Mouse (Mus musculus) embryonic facial prominence, embryonic 15.5 days (tissue): ENCODE data around the gene Rps6kc1. TPM values are rescaled to one million over a fixed set of nuclear protein-coding genes. Genes with fewer than 3 reads are reported as not detected.

Source experiments
- ATAC-seq: fragments of 200-750 bp; cut with Nextera tagmentation; 2 replicates; pipeline ENCODE4 v1.8.0; 2017; ENCODE audit warnings: low read depth, moderate TSS enrichment; ENCODE audit not compliant: insufficient number of reproducible peaks, low FRiP score, low TSS enrichment
- H3K27ac ChIP-seq: fragments of 300-500 bp; sonication (generic); replicated peaks from 2 replicates; pipeline ENCODE4 v1.5.1; 2015; ENCODE audit warnings: mild to moderate bottlenecking, inconsistent platforms
- H3K27me3 ChIP-seq: fragments of 300-500 bp; sonication (generic); 2 replicates; pipeline ENCODE4 v1.6.1; 2015; ENCODE audit warnings: inconsistent platforms
- H3K36me3 ChIP-seq: fragments of 300-500 bp; sonication (generic); 2 replicates; pipeline ENCODE4 v1.6.1; 2015; ENCODE audit warnings: mild to moderate bottlenecking, inconsistent platforms
- H3K4me1 ChIP-seq: fragments of 300-500 bp; sonication (generic); 2 replicates; pipeline ENCODE4 v1.6.1; 2015; ENCODE audit warnings: inconsistent platforms
- H3K4me2 ChIP-seq: fragments of 300-500 bp; sonication (generic); replicated peaks from 2 replicates; pipeline ENCODE4 v1.6.1; 2015; ENCODE audit warnings: mild to moderate bottlenecking, inconsistent platforms
- H3K4me3 ChIP-seq: fragments of 300-500 bp; sonication (generic); replicated peaks from 2 replicates; pipeline ENCODE4 v1.5.1; 2015; ENCODE audit warnings: mild to moderate bottlenecking, inconsistent platforms
- H3K9ac ChIP-seq: fragments of 300-500 bp; sonication (generic); 2 replicates; pipeline ENCODE4 v1.6.1; 2015; ENCODE audit warnings: inconsistent platforms
- H3K9me3 ChIP-seq: fragments of 300-500 bp; sonication (generic); replicated peaks from 2 replicates; pipeline ENCODE4 v1.6.1; 2016; ENCODE audit warnings: inconsistent platforms
- WGBS: fragments of 180-500 bp; shearing (Covaris S2); methylation state at CpG from one replicate; pipeline ENCODE4 v1.1.7; 2015; 5-methylcytosine and 5-hydroxymethylcytosine counted together
- polyA plus RNA-seq: library from polyadenylated mRNA; unstranded; fragments of >200 nt; fragmentation: Nextera tagmentation; extraction: Ambion mirVana; gene quantifications from 2 replicates; pipeline ENCODE4 v1.2.1, GENCODE M21; 2015

The Rps6kc1 gene
- polyA plus RNA-seq, 1 experiment from 2014 or later: 15.2 TPM

GRCm38 (mm10) chr1:190664767-190665489 lies 246.6 kb downstream of the Rps6kc1 start:
- Histone ChIP-seq H3K4me3 (no peak overlapping the region), H3K36me3 (no peaks in the 10 kb centered on the region), H3K4me1 (0 out of 2 replicates have a peak, but pooled peaks cover 3% of the 10 kb centered on the region), H3K4me2 (no peak overlapping the region), H3K9me3 (no peaks in the 10 kb centered on the region), H3K27ac (no peak overlapping the region), H3K27me3 (no peaks in the 10 kb centered on the region), H3K9ac (no peak overlapping the region)
- WGBS: 83% methylated on average over 21 of the region's 21 CpGs
- ATAC-seq: no peak

GRCm38 (mm10) chr1:190663996-190664395 lies 247.6 kb downstream of the Rps6kc1 start:
- Histone ChIP-seq H3K36me3 (no peaks in the 10 kb centered on the region), H3K4me3 (no peak overlapping the region), H3K4me1 (peaks cover 11% of the 10 kb centered on the region; the same call in 1 of the 2 replicates), H3K27me3 (no peaks in the 10 kb centered on the region), H3K4me2 (no peak overlapping the region), H3K9ac (no peak overlapping the region), H3K27ac (no peak overlapping the region), H3K9me3 (no peaks in the 10 kb centered on the region)
- WGBS: 83% methylated on average over 4 of the region's 4 CpGs
- ATAC-seq: no peak

- H3K4me3 ChIP-seq: no peak overlapping the region
- no peak overlapping the region for H3K9ac ChIP-seq
- no peaks in the 10 kb centered on the region for H3K27me3 ChIP-seq
- peaks cover 15% of the 10 kb centered on the region; the same call in 1 of the 2 replicates for H3K4me1 ChIP-seq
- H3K27ac ChIP-seq: no peak overlapping the region
- no peak overlapping the region for H3K4me2 ChIP-seq
- no peaks in the 10 kb centered on the region for H3K36me3 ChIP-seq
- no peaks in the 10 kb centered on the region for H3K9me3 ChIP-seq
- ATAC-seq: no peak
- 80% methylated on average over 5 of the region's 5 CpGs for WGBS
Observed at GRCm38 (mm10) chr1:190662736-190663135, 248.8 kb downstream of the Rps6kc1 start.

- Histone ChIP-seq H3K4me2 (no peak overlapping the region), H3K36me3 (no peaks in the 10 kb centered on the region), H3K9ac (no peak overlapping the region), H3K27ac (no peak overlapping the region), H3K4me1 (peaks cover 15% of the 10 kb centered on the region; the same call in 1 of the 2 replicates), H3K9me3 (no peaks in the 10 kb centered on the region), H3K4me3 (no peak overlapping the region), H3K27me3 (no peaks in the 10 kb centered on the region)
- 75% methylated on average over 4 of the region's 4 CpGs for WGBS
- ATAC-seq: no peak
Observed at GRCm38 (mm10) chr1:190661764-190662163, 249.8 kb downstream of the Rps6kc1 start.

GRCm38 (mm10) chr1:190661249-190661648 lies 250.3 kb downstream of the Rps6kc1 start:
- Histone ChIP-seq H3K4me1 (peaks cover 15% of the 10 kb centered on the region; the same call in 1 of the 2 replicates), H3K27ac (no peak overlapping the region), H3K9ac (no peak overlapping the region), H3K4me3 (no peak overlapping the region), H3K36me3 (no peaks in the 10 kb centered on the region), H3K9me3 (no peaks in the 10 kb centered on the region), H3K4me2 (no peak overlapping the region), H3K27me3 (no peaks in the 10 kb centered on the region)
- no peak for ATAC-seq
- 75% methylated on average over 15 of the region's 15 CpGs for WGBS

GRCm38 (mm10) chr1:190659722-190660502 lies 251.7 kb downstream of the Rps6kc1 start:
- no peaks in the 10 kb centered on the region for H3K36me3 ChIP-seq
- H3K4me2 ChIP-seq: no peak overlapping the region
- no peak overlapping the region for H3K4me3 ChIP-seq
- H3K9ac ChIP-seq: no peak overlapping the region
- no peaks in the 10 kb centered on the region for H3K9me3 ChIP-seq
- peaks cover 15% of the 10 kb centered on the region; the same call in 1 of the 2 replicates for H3K4me1 ChIP-seq
- no peaks in the 10 kb centered on the region for H3K27me3 ChIP-seq
- 54% methylated on average over 17 of the region's 17 CpGs for WGBS
- no peak for ATAC-seq
- no peak overlapping the region for H3K27ac ChIP-seq

- H3K4me3 ChIP-seq: no peak overlapping the region
- no peak overlapping the region for H3K27ac ChIP-seq
- no peak for ATAC-seq
- no peaks in the 10 kb centered on the region for H3K9me3 ChIP-seq
- H3K9ac ChIP-seq: no peak overlapping the region
- no peaks in the 10 kb centered on the region for H3K27me3 ChIP-seq
- H3K4me1 ChIP-seq: peaks cover 15% of the 10 kb centered on the region; the same call in 1 of the 2 replicates
- WGBS: 92% methylated on average over 13 of the region's 13 CpGs
- no peak overlapping the region for H3K4me2 ChIP-seq
- no peaks in the 10 kb centered on the region for H3K36me3 ChIP-seq
Observed at GRCm38 (mm10) chr1:190658266-190658665, 253.3 kb downstream of the Rps6kc1 start.

GRCm38 (mm10) chr1:190656089-190656488 lies 255.5 kb downstream of the Rps6kc1 start:
- Histone ChIP-seq H3K4me3 (no peak overlapping the region), H3K27me3 (no peaks in the 10 kb centered on the region), H3K4me1 (peaks cover 15% of the 10 kb centered on the region; the same call in 1 of the 2 replicates), H3K4me2 (no peak overlapping the region), H3K9me3 (no peaks in the 10 kb centered on the region), H3K36me3 (no peaks in the 10 kb centered on the region), H3K27ac (no peak overlapping the region), H3K9ac (no peak overlapping the region)
- no peak for ATAC-seq
- WGBS: 76% methylated on average over 9 of the region's 9 CpGs

- no peak for ATAC-seq
- no peaks in the 10 kb centered on the region for H3K9me3 ChIP-seq
- H3K4me1 ChIP-seq: peaks cover 15% of the 10 kb centered on the region; the same call in 1 of the 2 replicates
- H3K27me3 ChIP-seq: no peaks in the 10 kb centered on the region
- H3K4me2 ChIP-seq: no peak overlapping the region
- no peak overlapping the region for H3K4me3 ChIP-seq
- H3K36me3 ChIP-seq: no peaks in the 10 kb centered on the region
- H3K9ac ChIP-seq: no peak overlapping the region
- WGBS: 81% methylated on average over 7 of the region's 7 CpGs
- no peak overlapping the region for H3K27ac ChIP-seq
Observed at GRCm38 (mm10) chr1:190655651-190656050, 255.9 kb downstream of the Rps6kc1 start.

- Histone ChIP-seq H3K9ac (no peak overlapping the region), H3K4me3 (no peak overlapping the region), H3K4me1 (peaks cover 12% of the 10 kb centered on the region; the same call in 1 of the 2 replicates), H3K9me3 (no peaks in the 10 kb centered on the region), H3K36me3 (no peaks in the 10 kb centered on the region), H3K27ac (no peak overlapping the region), H3K4me2 (no peak overlapping the region), H3K27me3 (no peaks in the 10 kb centered on the region)
- 90% methylated on average over 7 of the region's 7 CpGs for WGBS
- no peak for ATAC-seq
Observed at GRCm38 (mm10) chr1:190655081-190655480, 256.5 kb downstream of the Rps6kc1 start.

GRCm38 (mm10) chr1:190654694-190655001 lies 256.9 kb downstream of the Rps6kc1 start:
- no peak overlapping the region for H3K4me2 ChIP-seq
- WGBS: 90% methylated on average over 6 of the region's 6 CpGs
- no peaks in the 10 kb centered on the region for H3K36me3 ChIP-seq
- peaks cover 9% of the 10 kb centered on the region; the same call in 1 of the 2 replicates for H3K4me1 ChIP-seq
- no peak for ATAC-seq
- H3K9me3 ChIP-seq: no peaks in the 10 kb centered on the region
- no peak overlapping the region for H3K4me3 ChIP-seq
- no peaks in the 10 kb centered on the region for H3K27me3 ChIP-seq
- H3K27ac ChIP-seq: no peak overlapping the region
- no peak overlapping the region for H3K9ac ChIP-seq
